Mouse (Mus musculus): ENCODE measurements at regions not wholly inside any gene's neighbourhood (a gene's known extent, or its start where the extent isn't known, plus 50 kb on each side); places are given as distances from the start of the nearest gene placed in this dataset.

GRCm38 (mm10) chr14:99616655-99617335, 318.3 kb downstream of the Klf5 start:
- no peak for DNase-seq

GRCm38 (mm10) chr14:99617374-99617773, 318.9 kb downstream of the Klf5 start:
- no peak for DNase-seq

GRCm38 (mm10) chr14:99621538-99621937, 323.0 kb downstream of the Klf5 start:
- DNase-seq = no peak

DNA sequence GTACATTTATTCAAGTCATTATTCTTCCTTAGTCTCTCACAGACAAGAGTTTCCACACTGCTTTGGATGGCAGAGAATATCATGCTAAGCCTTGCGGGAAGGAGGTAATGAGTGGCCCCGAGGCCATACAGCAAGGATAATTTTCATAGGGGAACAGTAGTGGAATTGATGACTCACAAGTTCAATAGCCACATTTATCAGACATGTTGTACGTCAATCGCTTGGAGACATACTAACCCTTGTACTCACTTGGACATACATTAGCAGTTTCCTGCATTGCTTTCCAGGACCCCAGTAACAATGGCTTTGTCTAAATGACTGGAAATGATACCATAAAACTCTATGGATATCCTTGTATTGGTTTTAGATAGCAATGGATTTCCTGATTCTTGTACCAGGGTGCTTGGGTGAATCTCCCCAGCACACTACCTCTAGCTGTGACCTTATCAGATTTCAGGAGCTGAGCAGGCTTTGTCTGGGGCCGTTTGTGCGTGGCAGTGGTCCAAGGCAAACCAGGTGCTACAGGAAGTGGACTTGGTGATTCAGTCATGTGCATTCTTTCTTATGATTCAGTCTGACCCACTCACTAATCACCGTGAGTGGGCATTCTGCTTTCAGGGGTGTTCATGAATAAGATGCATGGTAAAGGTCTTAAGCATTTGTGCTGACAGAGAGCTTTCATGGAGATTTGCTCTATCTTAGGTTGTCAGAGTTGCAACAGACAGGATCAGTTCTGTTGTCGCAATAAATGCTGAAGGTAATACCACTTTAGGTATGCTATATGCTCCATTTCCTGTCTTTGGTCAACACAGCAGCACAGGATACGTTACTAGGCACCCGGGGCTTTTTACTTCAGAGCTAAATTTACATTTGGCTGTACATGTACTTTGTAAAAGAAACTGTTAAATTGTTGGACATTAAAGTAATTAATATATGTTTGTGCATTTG, 326.2 kb downstream of the Klf5 start:
- DNase-seq = no peak

GRCm38 (mm10) chr14:99627615-99628014, 329.1 kb downstream of the Klf5 start:
- no peak for DNase-seq

DNA sequence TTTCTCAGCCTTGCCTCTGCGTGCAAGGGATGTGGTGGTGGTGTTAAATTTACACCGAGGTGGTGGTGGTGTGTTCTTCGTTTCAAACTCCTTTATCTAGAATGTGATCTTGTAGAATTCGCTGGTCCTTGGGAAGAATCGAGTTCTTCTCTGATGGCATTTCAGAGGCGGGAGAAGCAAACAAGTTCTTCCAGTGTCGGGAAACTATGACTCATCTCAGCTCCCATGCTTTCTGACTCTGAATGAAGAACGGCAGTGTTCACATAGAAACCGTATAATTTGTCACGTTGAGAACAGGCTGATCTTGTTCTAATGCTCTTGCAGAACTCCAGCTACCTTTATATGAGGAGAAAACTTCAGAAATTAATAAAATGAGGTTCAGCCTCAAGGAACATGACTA, 332.6 kb downstream of the Klf5 start:
- no peak for DNase-seq

DNA sequence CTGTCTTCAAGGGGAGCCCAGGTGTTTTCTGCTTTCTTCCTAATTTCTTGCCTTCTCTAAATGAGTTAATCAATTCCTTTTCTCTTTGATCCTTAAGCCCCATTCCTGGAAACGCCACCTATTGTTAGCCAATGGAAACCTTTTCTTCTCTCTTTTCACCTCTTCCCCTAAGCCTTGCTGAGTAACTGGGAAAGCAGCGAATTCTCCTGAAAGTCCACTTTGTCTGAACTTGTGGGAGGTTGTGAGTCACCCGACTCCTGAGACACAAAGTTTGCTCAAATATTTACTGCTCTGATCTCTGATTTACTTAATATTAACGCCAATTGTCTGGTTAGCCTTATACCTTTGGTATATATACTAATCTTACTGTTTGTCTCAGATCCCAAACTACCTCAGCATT, 334.0 kb downstream of the Klf5 start:
- DNase-seq = no peak

DNA sequence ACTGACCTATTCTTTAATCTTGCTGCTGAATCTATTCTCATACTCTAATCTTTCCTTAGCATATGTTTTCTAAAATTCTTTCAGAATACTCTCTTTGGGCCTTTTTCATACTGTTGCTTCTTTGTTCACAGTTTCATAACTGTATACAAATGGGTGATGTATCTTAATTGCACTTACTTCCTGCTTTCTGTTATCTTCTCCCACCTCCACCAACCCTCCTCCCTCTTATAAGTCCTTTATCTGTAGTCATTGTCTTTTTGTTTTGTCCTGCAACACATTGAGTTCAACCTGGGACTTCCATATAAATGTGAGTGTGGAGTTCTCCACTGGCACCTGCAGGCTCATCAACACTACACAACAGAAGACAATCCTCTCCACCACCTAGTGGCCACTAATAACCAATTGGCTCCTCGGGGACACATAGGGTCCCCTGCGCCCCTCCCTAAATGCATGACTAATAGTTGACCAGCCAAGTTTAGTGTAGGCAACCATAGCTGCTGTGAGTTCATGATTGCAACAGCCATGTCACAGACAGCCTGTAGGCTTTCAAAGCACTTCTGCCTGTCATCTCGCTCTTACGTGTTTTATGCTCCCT, 337.2 kb downstream of the Klf5 start:
- DNase-seq = no peak

- no peak for DNase-seq
Measured at GRCm38 (mm10) chr14:99641475-99642453, 343.3 kb downstream of the Klf5 start.

DNA sequence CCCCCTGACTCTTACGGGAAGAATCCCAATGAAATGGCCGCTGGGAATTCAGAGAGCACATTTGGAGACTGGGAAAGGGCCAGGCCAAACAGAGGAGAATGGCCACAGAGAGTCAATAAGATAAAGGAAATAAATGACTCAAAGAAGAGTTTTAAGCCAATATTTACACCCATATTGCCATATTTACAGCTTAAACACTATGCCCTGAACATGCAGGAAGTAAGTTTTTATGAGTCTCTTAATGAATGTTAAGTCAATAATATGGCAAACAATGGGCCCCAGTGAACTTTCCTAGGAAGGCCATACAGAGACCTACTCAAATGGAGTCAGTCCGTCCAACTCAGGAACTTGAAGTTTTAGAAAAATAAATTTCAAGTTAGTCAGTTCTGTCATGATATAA, 347.8 kb downstream of the Klf5 start:
- DNase-seq = no peak

GRCm38 (mm10) chr14:99674399-99674798, 375.9 kb downstream of the Klf5 start:
- DNase-seq = no peak

DNA sequence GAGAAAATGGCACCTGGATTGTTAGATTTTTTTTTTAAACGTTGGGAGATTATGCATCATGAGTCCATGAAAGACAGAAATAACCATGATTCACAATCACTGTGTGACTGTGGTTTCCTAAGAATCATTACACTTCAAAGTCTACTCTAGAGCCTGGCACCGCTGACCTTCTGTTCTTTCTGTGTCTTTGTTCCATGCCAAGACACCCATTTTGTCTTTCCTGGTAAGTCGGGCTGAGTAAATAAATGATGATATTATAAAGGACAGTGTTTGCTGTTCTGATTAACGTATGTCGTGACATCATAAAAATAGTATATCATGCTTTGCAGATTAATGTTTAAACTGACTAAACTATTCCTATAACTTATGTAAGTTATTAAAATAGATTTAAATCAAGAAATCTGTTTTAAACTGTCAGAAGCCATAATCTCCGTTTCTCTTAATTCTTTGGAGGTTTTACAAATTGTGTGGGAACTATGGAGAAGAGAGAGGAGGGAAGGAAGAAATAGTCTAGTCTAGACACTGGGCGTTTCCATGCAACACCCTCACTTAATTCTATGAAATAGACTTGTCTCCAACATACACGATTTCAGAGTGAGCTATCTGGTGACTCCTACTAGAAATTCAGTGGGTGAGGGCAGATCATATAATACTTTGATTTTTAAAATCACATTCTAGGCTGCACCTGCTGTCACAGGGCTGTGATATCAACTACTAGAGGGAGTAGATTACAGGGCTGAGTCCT, 388.7 kb downstream of the Klf5 start:
- no peak for DNase-seq

- DNase-seq = no peak
Measured at GRCm38 (mm10) chr14:99688415-99688814, 389.9 kb downstream of the Klf5 start.

GRCm38 (mm10) chr14:99696301-99696700, 397.8 kb downstream of the Klf5 start:
- no peak for DNase-seq

- no peak for DNase-seq
Measured at GRCm38 (mm10) chr14:99699545-99699944, 401.1 kb downstream of the Klf5 start.

GRCm38 (mm10) chr14:99706004-99706403, 407.5 kb downstream of the Klf5 start:
- DNase-seq = no peak

DNA sequence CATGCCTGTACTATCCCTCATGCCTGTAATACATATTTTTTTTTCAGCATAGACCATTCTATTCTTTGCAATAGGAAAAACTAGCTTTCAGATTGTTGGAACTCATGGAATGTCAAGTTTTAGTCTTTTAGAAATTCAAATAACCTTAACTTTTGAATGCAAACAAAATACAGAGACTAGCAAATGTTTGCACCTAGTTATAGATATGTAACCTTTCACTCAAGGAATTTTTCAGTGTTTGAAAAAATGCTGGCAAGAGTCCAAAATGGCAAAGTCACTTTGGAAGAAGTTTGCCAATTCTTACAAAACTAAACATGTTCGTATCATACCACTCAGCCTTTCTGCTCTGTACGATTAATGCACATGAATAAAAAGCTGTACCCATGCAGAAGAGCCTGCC, 409.6 kb downstream of the Klf5 start:
- DNase-seq = no peak

DNA sequence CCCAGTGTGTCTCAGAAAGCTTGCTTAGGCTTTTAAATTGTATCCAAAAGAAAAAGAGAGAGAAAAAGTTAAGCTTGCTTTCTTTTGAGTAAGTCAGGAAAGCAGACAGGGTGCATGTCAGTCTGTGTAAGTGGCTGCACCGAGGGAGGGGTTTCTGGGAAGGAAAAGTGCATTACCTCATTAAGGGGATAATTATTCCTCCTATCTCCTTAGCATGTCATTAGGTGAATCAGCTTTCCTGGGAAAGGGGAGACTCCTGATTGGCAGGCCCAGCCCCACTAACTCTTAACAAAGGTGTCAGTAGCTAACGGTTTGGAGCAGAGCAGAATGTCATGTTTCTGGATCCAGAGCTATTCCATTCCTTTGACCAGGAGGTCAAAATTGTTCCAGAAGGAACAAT, 411.3 kb downstream of the Klf5 start:
- DNase-seq = no peak

DNA sequence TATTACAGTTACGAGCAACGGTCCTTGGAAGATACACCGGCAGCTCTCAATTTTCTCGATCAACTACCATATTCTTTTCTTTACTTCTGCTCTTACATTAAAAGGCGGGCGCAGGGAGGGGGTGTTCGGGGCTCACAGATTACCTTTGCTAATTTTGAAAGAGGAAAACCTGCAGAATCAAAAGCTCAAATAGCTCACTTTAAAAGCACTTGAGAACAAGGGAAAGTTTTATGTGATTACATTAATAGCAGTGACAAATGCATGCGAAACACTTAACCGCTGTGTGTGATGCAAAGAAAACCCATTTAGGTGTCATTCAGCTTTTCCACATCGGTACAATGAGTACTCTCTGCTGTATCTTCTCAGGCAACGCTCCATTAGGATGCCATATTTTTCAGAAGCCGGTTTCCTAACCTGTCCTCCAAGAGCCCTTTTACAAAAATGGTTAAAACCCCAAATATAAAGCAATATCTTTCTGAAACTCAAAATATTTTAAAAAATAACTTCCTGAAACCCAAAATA, 412.2 kb downstream of the Klf5 start:
- DNase-seq = no peak

- DNase-seq = no peak
Measured at GRCm38 (mm10) chr14:99712624-99713023, 414.1 kb downstream of the Klf5 start.

DNA sequence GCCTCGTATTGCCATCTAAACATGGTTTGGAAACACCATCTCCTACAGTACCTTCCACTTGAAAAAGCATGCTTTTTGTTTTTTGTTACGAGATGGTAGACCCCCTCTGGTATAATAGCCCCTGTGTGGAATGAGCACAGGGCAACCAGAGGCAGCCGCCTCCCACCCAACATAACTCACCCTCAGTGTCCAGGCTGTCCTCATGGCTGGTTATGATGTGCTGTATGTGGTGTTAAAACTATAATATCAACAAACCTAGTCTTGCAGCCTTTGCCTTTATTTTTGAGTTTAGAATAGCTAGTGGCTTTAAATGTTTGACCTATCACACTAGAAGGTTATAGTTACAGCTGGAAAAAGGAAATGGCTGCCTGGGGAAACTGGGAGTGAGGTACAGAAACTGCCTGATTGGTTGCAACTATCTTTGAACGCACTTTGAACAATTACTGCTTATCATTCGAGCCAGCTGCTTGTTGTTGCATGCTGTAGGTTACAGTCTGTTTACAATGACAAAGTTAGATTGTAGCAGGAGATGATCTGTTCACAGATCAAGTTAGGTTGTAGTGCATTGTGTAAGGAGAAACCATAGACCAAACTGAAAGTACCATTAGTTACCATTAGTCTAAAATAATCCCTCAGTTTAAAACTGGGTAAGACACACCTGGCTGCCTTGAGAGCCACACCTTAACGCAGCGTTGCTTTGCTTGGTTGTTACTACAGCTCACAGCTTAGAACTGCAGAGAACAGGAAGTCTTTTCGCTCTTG, 414.8 kb downstream of the Klf5 start:
- no peak for DNase-seq

Measured in kidney, postnatal 25 days (tissue).